Mouse (Mus musculus) brain, embryonic 14.5 days (tissue): ENCODE measurements around the gene Pld1. TPM values are rescaled to one million over a fixed set of nuclear protein-coding genes. Genes with fewer than 3 reads are reported as not detected.
A peak's percentile ranks its signal among the peaks of the same experiment; 100 is the strongest.

Experiments
- DNase-seq: peaks from one replicate; pipeline ENCODE4 v3.0.0-alpha.2; 2011; ENCODE audit warnings: low read depth
- CTCF ChIP-seq: fragments of 200-500 bp; IDR thresholded peaks from 2 replicates; pipeline ENCODE4 v1.5.1; 2012; ENCODE audit warnings: inconsistent platforms, mild to moderate bottlenecking, moderate library complexity, borderline replicate concordance; ENCODE audit not compliant: insufficient read depth, insufficient read length; ENCODE audit errors: extremely low read depth
- POLR2A ChIP-seq: fragments of 200-500 bp; IDR thresholded peaks from 2 replicates; pipeline ENCODE4 v1.6.1; 2012; ENCODE audit warnings: mild to moderate bottlenecking, inconsistent platforms, borderline replicate concordance; ENCODE audit not compliant: poor library complexity, insufficient read depth, insufficient read length, severe bottlenecking; ENCODE audit errors: extremely low read depth
- polyA plus RNA-seq: library from polyadenylated mRNA; depleted of rRNA; stranded (reverse); fragments of >200 nt; gene quantifications from 2 replicates; pipeline ENCODE4 v1.2.3, GENCODE M21; 2012

Pld1 gene
- polyA plus RNA-seq, 1 experiment: 4.6 TPM

DNA sequence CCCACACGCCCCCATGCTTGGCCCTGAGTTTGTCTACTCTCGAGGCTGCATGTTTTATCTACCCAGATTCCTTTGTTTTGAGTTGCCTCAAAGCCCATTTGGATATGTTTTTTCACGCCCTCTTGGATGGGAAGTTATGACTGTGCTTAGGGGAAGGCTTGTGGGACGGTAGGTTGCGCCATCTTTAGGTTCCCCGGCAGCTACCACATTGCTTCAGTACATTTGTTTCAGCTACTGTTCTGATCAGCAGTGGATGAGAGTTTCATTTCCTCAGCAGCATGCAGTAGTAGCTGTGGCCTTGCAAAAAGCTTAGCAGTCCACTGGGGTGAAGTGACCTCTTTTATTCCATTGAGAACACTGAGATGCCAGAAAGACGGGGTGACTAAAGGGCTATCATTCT, 73.7 kb downstream of the Pld1 start:
- TF ChIP-seq POLR2A: no peak
- no peak for DNase-seq

DNA sequence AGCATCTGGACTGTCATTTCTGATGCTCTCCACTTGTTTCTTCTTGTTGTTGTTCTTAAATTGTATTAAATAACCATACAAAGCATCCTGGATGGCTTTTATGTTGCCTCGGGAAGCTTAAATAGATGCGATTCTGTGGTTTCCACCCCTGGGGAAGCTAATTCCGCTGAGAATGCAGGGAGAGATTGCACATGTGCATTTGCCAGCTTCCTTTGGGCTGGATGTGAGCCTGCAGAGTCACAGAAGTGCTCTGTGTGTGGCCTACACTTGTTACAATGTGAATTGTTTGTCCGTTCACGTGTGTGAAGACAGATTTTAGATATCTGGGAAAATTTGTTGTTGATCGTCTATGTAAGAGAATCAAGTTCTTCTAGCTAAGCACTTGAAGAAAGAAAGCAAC, 74.9 kb downstream of the Pld1 start:
- no peak for TF ChIP-seq POLR2A
- TF ChIP-seq CTCF: no peak
- peak; percentile 26 for DNase-seq

DNA sequence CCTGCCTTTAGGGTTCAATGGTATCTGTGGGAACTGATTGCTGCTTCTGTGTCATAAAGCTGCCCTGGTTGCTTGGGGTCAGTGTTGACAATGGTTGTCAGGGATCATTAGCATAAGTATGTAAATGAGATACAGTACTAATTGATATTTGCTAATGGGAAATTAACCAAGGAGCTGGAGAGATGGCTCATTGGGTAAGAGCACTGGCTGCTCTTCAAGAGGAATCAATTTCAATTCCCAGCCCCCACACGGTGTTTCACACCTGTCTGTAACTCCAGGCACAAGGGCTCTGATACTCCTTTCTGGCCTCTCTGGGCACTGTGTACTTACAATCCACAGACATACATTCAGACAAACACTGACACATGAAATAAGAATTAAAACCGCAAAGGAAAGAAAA, 78.5 kb downstream of the Pld1 start:
- DNase-seq: peak; percentile 18
- no peak for TF ChIP-seq CTCF
- TF ChIP-seq POLR2A: no peak

DNA sequence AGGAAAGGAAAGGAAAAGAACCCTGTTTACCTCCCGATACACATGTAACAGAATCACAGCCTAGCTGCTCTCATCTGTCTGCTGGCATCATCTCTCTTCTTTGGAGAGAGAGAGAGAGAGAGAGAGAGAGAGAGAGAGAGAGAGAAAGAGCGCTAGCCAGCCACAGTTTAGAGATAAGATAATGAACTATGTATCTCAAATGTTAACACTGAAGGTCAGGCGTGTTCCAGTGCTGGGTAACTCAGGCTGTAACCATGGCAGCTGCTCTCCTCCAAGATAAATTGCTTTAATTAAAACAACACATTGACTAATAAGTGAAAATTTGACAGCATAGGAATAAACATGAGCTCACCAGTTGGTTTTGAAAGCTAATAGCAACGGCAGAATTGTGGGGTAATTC, 81.2 kb downstream of the Pld1 start:
- no peak for TF ChIP-seq CTCF
- no peak for TF ChIP-seq POLR2A
- DNase-seq: peak; percentile 48

DNA sequence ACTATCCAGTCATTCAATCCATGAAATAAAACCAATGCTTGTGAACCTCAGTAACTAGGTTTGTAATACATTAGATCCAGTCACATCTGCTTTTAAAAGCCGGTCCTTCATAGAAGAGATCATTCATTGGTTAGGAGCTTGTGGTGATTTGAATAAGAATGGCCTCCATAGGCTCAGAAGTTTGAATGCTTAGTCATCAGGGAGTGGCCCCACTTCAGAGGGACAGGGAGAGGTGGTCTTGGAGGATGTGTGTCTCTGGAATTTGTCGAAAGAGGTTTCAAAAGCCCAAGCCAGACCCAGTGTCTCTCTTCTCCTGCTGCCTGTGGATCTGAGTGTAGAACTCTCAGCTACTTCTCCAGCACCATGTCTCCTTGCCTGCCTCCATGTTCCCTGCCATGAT, 81.9 kb downstream of the Pld1 start:
- TF ChIP-seq CTCF: no peak
- no peak for TF ChIP-seq POLR2A
- DNase-seq: no peak

DNA sequence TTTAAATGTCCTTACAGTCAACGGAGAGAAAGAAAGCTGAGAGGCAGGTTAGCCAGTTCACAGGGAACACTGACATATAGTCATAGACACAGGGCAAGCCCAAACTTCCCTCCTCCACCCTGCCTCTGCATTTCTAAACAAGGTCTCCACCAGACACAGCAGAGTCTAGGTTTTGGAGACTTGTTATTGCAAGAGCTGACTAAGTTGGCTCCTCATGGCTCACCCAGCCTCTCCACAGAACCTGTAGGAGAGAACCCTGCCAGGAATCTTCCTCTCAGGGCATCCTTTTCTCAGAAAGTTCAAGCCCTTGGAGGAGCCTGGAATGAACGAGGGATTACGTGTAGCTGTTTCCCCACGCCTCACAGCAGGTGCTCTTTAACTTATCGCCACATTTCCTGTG, 83.7 kb downstream of the Pld1 start:
- TF ChIP-seq CTCF (no peak), POLR2A (no peak)
- DNase-seq: no peak

DNA sequence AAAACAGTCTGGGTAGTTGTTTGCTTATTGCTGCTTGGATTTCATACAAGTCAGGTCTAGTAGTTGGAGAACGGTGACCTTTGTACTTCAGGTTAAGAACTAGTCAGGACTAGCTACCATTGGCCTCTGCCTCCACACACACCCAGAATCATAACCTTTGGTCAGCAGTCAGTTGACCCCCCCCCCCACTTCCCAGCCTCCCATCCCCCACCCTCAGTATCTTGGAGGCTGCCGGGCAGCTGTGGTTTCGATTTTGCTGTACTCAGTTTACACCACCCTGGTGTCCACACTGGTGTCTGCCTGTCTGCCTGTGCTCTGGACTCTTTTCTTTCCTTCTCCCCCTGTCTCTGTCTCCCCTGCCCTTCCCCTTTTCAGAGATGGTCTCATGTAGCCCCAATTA, 88.4 kb downstream of the Pld1 start:
- TF ChIP-seq CTCF: no peak
- TF ChIP-seq POLR2A: no peak
- DNase-seq: no peak

DNA sequence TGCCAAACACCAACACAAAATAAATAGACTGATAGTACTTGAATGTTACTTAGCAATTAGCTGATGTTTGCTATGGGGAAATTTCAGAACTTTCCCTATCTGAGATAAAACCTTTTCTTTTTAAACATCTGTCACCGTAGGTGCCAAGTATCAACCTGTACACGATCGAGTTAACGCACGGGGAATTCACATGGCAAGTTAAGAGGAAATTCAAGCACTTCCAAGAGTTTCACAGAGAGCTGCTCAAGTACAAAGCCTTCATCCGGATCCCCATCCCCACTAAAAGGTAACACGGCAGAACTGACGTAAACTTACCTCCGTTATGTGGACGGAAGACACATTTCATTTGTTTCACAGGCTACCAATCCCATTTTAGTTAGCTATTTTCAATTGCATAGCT, 90.0 kb downstream of the Pld1 start:
- DNase-seq: no peak
- TF ChIP-seq CTCF (no peak), POLR2A (no peak)

DNA sequence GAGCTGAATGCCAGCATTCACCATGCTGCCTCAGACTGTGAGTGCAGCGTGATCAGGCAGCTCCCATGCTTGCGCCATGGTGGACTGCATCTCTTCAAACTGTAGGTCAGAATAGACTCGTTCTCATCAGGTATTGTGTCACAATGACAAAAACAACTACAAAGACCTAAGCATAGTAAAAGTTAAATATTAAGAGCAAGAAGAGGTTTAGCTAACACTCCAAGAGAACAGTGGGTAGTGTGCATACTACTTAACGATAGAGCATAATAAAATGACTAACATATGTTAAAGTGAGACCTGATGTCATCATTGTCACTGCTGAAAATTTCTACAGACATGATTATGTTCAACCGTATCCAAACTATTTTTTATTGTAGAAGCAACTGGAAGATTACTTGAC, 92.4 kb downstream of the Pld1 start:
- no peak for DNase-seq
- TF ChIP-seq CTCF: no peak
- no peak for TF ChIP-seq POLR2A

DNA sequence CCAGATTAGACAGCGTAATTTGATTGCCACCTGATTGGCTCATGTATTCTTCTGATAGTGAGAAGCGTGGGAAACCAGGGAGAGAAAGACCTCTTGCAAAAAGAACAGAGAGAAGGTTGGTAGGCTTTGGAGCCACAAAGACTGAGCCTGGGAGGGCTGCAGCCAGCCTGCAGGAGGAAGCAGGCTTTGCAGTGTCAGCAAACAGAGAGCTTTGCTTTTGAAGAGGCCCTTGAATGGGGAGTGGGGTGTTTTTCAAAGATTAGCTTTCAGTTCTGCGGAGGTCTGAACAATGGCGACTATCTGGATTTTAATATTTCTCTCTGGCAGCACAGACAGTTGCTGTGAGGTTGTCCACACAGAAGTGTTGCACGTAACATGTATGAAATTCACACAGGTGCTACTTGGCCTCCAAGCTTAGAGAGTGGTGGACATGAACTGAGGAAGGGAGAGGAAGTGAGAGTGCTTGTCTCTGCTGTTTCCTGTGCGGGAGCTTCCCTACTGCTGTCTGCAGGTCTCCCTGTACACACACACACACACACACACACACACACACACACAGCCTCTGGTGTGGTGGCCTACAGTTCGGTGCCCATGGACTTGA, 93.2 kb downstream of the Pld1 start:
- TF ChIP-seq POLR2A (no peak), CTCF (no peak)
- DNase-seq: peak; percentile 65

DNA sequence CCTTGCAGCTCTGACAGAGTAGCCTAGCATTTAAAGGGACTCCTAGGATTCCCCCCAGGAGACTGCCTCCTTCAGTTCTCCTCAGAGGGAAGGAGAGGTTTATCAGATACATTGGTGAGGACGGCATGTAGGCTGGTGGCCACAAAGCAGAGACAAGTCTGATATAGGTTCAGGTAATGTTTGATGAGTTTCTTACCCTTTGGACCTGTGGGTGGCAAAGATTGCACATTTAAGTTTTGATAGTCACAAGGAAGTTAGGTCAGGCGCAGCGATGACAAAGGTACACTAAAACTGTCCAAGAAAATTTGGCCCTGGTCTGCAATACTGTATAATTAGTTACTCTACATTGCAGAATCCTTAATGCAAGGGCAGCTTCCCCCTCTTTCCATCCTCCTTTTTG, 95.4 kb downstream of the Pld1 start:
- TF ChIP-seq POLR2A: no peak
- no peak for TF ChIP-seq CTCF
- DNase-seq: no peak

DNA sequence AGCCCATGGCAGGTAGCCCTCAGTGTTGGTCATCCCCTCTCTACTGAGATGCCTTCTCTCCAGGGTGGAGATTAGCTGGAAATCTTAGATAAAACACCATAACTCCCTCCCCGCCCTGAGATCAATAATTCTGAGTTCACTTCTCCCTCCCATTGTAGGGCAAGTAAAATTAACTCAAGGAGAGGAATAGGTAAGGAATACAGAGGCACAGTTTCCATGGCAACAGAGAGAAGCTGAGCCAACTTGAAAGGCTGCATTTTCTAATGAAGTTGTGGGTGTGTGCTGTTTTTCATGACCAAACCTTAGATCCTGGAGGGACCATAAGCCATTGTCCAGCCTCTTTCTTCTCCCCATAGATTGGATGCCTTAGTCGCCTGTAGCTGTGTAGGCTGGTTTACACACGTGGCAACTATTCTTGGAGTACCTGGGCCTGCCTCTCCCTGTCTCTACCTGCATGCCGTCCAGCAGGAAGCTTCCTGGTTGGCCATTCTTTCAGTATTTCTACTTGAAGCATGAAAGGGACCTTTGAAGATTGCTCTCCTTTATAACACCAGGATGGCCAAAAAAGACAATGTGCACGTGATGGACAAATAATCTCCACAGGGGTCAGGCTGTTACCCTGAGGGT, 96.3 kb downstream of the Pld1 start:
- no peak for TF ChIP-seq POLR2A
- DNase-seq: peak; percentile 48
